Mouse (Mus musculus) MEL (cell line): ENCODE measurements around the gene Zfp217. TPM values are rescaled to one million over a fixed set of nuclear protein-coding genes. Genes with fewer than 3 reads are reported as not detected.
A peak's percentile ranks its signal among the peaks of the same experiment; 100 is the strongest.

Experiments
- DNase-seq: peaks from one replicate; pipeline ENCODE4 v3.0.0; 2011; ENCODE audit warnings: low read depth, low spot score
- H3K27ac ChIP-seq: 2 replicates; pipeline ENCODE4 v1.5.1; 2012; ENCODE audit warnings: low read depth, mild to moderate bottlenecking, control low read depth, low read length, moderate library complexity; ENCODE audit not compliant: control insufficient read depth
- H3K27me3 ChIP-seq, 2 experiments: fragments of 150-350 bp in 1 of 2; sonication (generic) in 1 of 2; 2 replicates each; pipeline ENCODE4 v1.6.1; 2012; ENCODE audit warnings: low read length in 2 of 2, mild to moderate bottlenecking in 2 of 2, improper control_type of control experiment in 1 of 2, moderate library complexity in 1 of 2; ENCODE audit not compliant: insufficient read depth in 2 of 2, control insufficient read depth in 1 of 2
- H3K36me3 ChIP-seq, 2 experiments: 2 replicates each; pipeline ENCODE4 v1.6.1; 2012 to 2014; ENCODE audit warnings: low read length in 2 of 2, improper control_type of control experiment in 1 of 2, inconsistent platforms in 1 of 2, mild to moderate bottlenecking in 1 of 2; ENCODE audit not compliant: insufficient read depth in 2 of 2, control insufficient read depth in 1 of 2
- H3K4me1 ChIP-seq, 2 experiments: fragments of 150-350 bp in 1 of 2; sonication (generic) in 1 of 2; 2 replicates each; pipeline ENCODE4 v1.6.1; 2012; ENCODE audit warnings: low read length in 2 of 2, improper control_type of control experiment in 1 of 2, mild to moderate bottlenecking in 1 of 2; ENCODE audit not compliant: insufficient read depth in 2 of 2, control insufficient read depth in 1 of 2
- H3K4me3 ChIP-seq, 2 experiments: fragments of 150-350 bp in 1 of 2; sonication (generic) in 1 of 2; 2 replicates each; pipeline ENCODE4 v1.5.1; 2012; ENCODE audit warnings: low read depth in 2 of 2, low read length in 2 of 2, mild to moderate bottlenecking in 2 of 2, moderate library complexity in 2 of 2, control low read depth in 1 of 2, improper control_type of control experiment in 1 of 2; ENCODE audit not compliant: control insufficient read depth in 1 of 2, insufficient read depth in 1 of 2
- H3K79me2 ChIP-seq: 2 replicates; pipeline ENCODE4 v1.6.1; 2012; ENCODE audit warnings: mild to moderate bottlenecking, low read length, moderate library complexity; ENCODE audit not compliant: control insufficient read depth, poor library complexity, insufficient read depth
- H3K9ac ChIP-seq: 2 replicates; pipeline ENCODE4 v1.6.1; 2012; ENCODE audit warnings: low read depth, mild to moderate bottlenecking, control low read depth, low read length, moderate library complexity; ENCODE audit not compliant: control insufficient read depth, poor library complexity, severe bottlenecking
- H3K9me3 ChIP-seq: fragments of 150-350 bp; sonication (generic); replicated peaks from 2 replicates; pipeline ENCODE4 v1.6.1; 2012; ENCODE audit warnings: mild to moderate bottlenecking, low read length, improper control_type of control experiment, moderate library complexity; ENCODE audit not compliant: insufficient read depth
- BHLHE40 ChIP-seq: IDR thresholded peaks from 2 replicates; pipeline ENCODE4 v1.6.1; 2012; ENCODE audit warnings: low read depth, mild to moderate bottlenecking, inconsistent platforms, low read length, improper control_type of control experiment, borderline replicate concordance
- CHD1 ChIP-seq: IDR thresholded peaks from 2 replicates; pipeline ENCODE4 v1.6.1; 2012; ENCODE audit warnings: low read depth, mild to moderate bottlenecking, inconsistent platforms, low read length, improper control_type of control experiment
- CHD2 ChIP-seq: IDR thresholded peaks from 2 replicates; pipeline ENCODE4 v1.6.1; 2011; ENCODE audit warnings: low read length, improper control_type of control experiment
- CTCF ChIP-seq, 3 experiments: IDR thresholded peaks in 2 of 3; conservative IDR thresholded peaks in 1 of 3; 2 replicates each; pipeline ENCODE4 v1.5.1; 2011 to 2012; ENCODE audit warnings: low read length in 3 of 3, low read depth in 2 of 3, mild to moderate bottlenecking in 2 of 3, improper control_type of control experiment in 1 of 3, inconsistent platforms in 1 of 3, mixed read lengths in 1 of 3, moderate library complexity in 1 of 3; ENCODE audit not compliant: control insufficient read depth in 1 of 3, insufficient read depth in 1 of 3, poor library complexity in 1 of 3, severe bottlenecking in 1 of 3
- ELF1 ChIP-seq: IDR thresholded peaks from 2 replicates; pipeline ENCODE4 v1.6.1; 2014; ENCODE audit warnings: low read depth, mild to moderate bottlenecking, inconsistent platforms, low read length, improper control_type of control experiment, moderate library complexity
- GABPA ChIP-seq: IDR thresholded peaks from 2 replicates; pipeline ENCODE4 v1.6.1; 2012; ENCODE audit warnings: low read depth, mild to moderate bottlenecking, inconsistent platforms, low read length, improper control_type of control experiment, moderate library complexity
- HCFC1 ChIP-seq: IDR thresholded peaks from 2 replicates; pipeline ENCODE4 v1.6.1; 2012; ENCODE audit warnings: low read depth, mild to moderate bottlenecking, inconsistent platforms, low read length, improper control_type of control experiment, moderate library complexity
- JUND ChIP-seq: IDR thresholded peaks from 2 replicates; pipeline ENCODE4 v1.6.1; 2011; ENCODE audit warnings: low read depth, mild to moderate bottlenecking, improper control_type of control experiment, low read length
- MAFK ChIP-seq: IDR thresholded peaks from 2 replicates; pipeline ENCODE4 v1.6.1; 2011; ENCODE audit warnings: low read depth, mild to moderate bottlenecking, low read length, improper control_type of control experiment, borderline replicate concordance
- MAZ ChIP-seq: IDR thresholded peaks from 2 replicates; pipeline ENCODE4 v1.6.1; 2012; ENCODE audit warnings: low read depth, mild to moderate bottlenecking, inconsistent platforms, low read length, improper control_type of control experiment
- MXI1 ChIP-seq: IDR thresholded peaks from 2 replicates; pipeline ENCODE4 v1.6.1; 2011; ENCODE audit warnings: mild to moderate bottlenecking, low read depth, low read length, improper control_type of control experiment
- MYB ChIP-seq: IDR thresholded peaks from 2 replicates; pipeline ENCODE4 v1.6.1; 2011; ENCODE audit warnings: mild to moderate bottlenecking, low read depth, low read length, improper control_type of control experiment
- MYC ChIP-seq: IDR thresholded peaks from 2 replicates; pipeline ENCODE4 v1.6.1; 2011; ENCODE audit warnings: low read depth, mild to moderate bottlenecking, low read length, improper control_type of control experiment, moderate library complexity
- NELFE ChIP-seq: IDR thresholded peaks from 2 replicates; pipeline ENCODE4 v1.6.1; 2011; ENCODE audit warnings: low read depth, low read length, improper control_type of control experiment
- NRF1 ChIP-seq: IDR thresholded peaks from 2 replicates; pipeline ENCODE4 v1.6.1; 2014; ENCODE audit warnings: low read depth, mild to moderate bottlenecking, inconsistent platforms, low read length, improper control_type of control experiment, moderate library complexity; ENCODE audit not compliant: poor library complexity, insufficient read depth, severe bottlenecking
- POLR2AphosphoS5 ChIP-seq: IDR thresholded peaks from 2 replicates; pipeline ENCODE4 v1.6.1; 2012; ENCODE audit warnings: low read depth, borderline replicate concordance, mild to moderate bottlenecking, inconsistent platforms, low read length, moderate library complexity, mixed read lengths
- RCOR1 ChIP-seq: IDR thresholded peaks from 2 replicates; pipeline ENCODE4 v1.6.1; 2012; ENCODE audit warnings: low read depth, mild to moderate bottlenecking, inconsistent platforms, low read length, improper control_type of control experiment
- SIN3A ChIP-seq: IDR thresholded peaks from 2 replicates; pipeline ENCODE4 v1.6.1; 2012; ENCODE audit warnings: low read length, improper control_type of control experiment, inconsistent platforms
- SMC3 ChIP-seq: IDR thresholded peaks from 2 replicates; pipeline ENCODE4 v1.6.1; 2011; ENCODE audit warnings: low read depth, low read length, improper control_type of control experiment
- TAL1 ChIP-seq: IDR thresholded peaks from 2 replicates; pipeline ENCODE4 v1.6.1; 2012; ENCODE audit warnings: mild to moderate bottlenecking, inconsistent platforms, low read length, moderate library complexity, mixed read lengths
- TCF12 ChIP-seq: IDR thresholded peaks from 2 replicates; pipeline ENCODE4 v1.6.1; 2014; ENCODE audit warnings: low read depth, mild to moderate bottlenecking, inconsistent platforms, low read length, improper control_type of control experiment, moderate library complexity
- UBTF ChIP-seq: IDR thresholded peaks from 2 replicates; pipeline ENCODE4 v1.6.1; 2012; ENCODE audit warnings: low read depth, mild to moderate bottlenecking, inconsistent platforms, low read length, improper control_type of control experiment, moderate library complexity, borderline replicate concordance; ENCODE audit not compliant: insufficient read depth
- USF1 ChIP-seq: IDR thresholded peaks from 2 replicates; pipeline ENCODE4 v1.6.1; 2014; ENCODE audit warnings: low read depth, mild to moderate bottlenecking, inconsistent platforms, low read length, improper control_type of control experiment, moderate library complexity
- USF2 ChIP-seq, 2 experiments: IDR thresholded peaks; 2 replicates each; pipeline ENCODE4 v1.6.1; 2011 to 2012; ENCODE audit warnings: improper control_type of control experiment in 2 of 2, low read length in 2 of 2, borderline replicate concordance in 1 of 2, inconsistent platforms in 1 of 2, low read depth in 1 of 2, mild to moderate bottlenecking in 1 of 2; ENCODE audit not compliant: insufficient read depth in 1 of 2
- ZKSCAN1 ChIP-seq: IDR thresholded peaks from 2 replicates; pipeline ENCODE4 v1.6.1; 2012; ENCODE audit warnings: low read depth, mild to moderate bottlenecking, inconsistent platforms, low read length, improper control_type of control experiment, moderate library complexity
- ZMIZ1 ChIP-seq: IDR thresholded peaks from 2 replicates; pipeline ENCODE4 v1.6.1; 2012; ENCODE audit warnings: low read depth, mild to moderate bottlenecking, inconsistent platforms, low read length, improper control_type of control experiment, moderate library complexity
- ZNF384 ChIP-seq: IDR thresholded peaks from 2 replicates; pipeline ENCODE4 v1.6.1; 2012; ENCODE audit warnings: low read depth, mild to moderate bottlenecking, inconsistent platforms, low read length, improper control_type of control experiment
- polyA plus RNA-seq, 2 experiments: library from polyadenylated mRNA; stranded (reverse) in 1 of 2; unstranded in 1 of 2; fragments of >175 nt in 1 of 2; fragments of >200 nt in 1 of 2; gene quantifications; 2 replicates each; pipeline versions ENCODE4 v1.2.1 to v1.2.4; 2012; ENCODE audit warnings: low replicate concordance in 2 of 2, low read depth in 1 of 2; ENCODE audit not compliant: insufficient read length in 2 of 2, insufficient read depth in 1 of 2, missing spikeins in 1 of 2
- total RNA-seq: library from RNA; depleted of rRNA; stranded (reverse); fragments of 300-350 nt; gene quantifications from 2 replicates; pipeline ENCODE4 v1.2.3, GENCODE M21; 2012

Zfp217 gene
- total and polyA plus RNA-seq, 3 experiments: 21.7 to 34.9 (median 25.5) TPM

DNA sequence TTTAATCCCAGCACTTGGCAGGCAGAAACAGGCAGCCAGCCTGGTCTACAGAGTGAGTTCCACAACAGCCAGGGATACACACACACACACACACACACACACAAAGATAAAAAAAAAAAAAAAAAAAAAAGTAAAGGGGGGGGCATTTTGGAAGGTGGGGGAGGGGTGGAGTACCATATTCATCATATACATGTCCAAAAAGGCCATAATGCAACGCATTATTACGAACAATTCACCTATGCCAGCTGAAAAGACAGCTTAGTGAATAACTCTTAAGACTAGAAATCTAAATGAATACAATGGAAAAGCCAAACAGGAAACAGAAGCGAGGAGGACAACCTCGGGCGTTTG is 6.8 kb upstream of the Zfp217 start (continued):
- TF ChIP-seq UBTF (no peak), ZMIZ1 (no peak), MAZ (0 out of 2 replicates have a peak, but pooled peaks have one; percentile 38), NRF1 (no peak)

DNA sequence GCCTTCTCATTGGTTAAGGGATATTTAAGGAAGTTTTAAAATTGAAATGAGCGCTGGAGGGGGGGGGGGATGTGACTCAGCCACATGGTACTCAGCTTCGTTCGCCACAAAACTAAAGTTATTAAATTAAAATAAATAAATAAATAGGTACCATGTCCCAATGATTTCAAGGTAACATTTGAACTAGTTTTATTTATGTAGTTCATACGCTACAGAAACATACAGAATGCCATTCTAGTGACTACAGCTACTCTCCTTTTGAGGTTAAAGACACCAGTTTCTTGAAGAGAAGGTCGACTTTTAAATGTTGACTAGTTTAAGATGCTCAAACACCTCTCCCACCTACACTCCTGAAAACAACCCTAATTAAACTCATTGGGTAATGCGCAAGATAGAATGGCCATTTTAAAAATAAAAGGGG is 6.4 kb upstream of the Zfp217 start:
- Histone ChIP-seq H3K4me1 (peaks cover 5 to 24% of the 10 kb centered on the region in 2 experiments), H3K27ac (peak overlapping the region; percentile 92)
- no peak for DNase-seq

DNA sequence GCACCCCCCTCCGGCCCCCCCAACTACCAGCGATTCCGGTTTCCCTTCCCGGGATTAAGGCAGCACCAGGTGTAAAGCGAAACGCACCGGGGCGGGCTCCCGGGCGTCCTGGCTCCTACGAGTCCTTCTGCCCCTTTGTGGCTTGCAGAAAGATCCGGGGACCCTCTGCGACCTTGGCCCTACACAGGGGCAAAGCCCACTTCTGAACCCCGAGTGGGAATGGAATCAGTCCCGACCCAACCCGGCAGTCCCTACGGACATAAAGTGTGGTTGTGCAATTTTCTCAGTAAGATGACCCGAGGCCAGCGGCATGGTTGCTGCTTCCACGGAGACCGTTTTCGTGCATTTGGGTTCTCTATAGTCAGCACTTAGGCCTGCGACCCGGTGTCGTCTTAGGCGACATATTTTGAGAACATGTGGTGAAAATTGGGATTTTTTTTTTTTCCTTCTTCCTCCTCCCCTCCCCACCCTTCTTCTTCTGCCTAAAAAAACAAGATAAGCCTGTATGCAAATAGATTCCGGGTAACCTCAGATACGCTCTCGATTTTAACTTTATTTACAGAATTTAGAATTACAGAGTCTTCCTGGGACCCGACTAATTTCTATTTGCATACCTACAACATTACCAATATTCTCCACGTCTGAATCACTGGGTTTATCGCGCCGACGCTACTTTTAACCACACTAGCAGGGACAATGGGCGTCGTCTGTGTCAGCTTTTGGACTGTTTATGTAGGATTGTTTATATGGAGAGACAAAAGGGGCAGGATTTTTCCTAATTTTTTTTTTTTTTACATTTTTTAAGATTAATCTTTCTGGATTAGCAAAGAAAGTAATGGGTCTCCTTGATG is 5.7 kb upstream of the Zfp217 start:
- peak overlapping the region; percentile 92 for H3K27ac ChIP-seq
- peak; percentile 87 for DNase-seq
- H3K36me3 ChIP-seq: peaks cover 0 to 27% of the 10 kb centered on the region in 2 experiments; a peak in 2 of 4 replicates
- H3K4me1 ChIP-seq: peaks cover 5 to 18% of the 10 kb centered on the region in 2 experiments
- H3K9me3 ChIP-seq: no peaks in the 10 kb centered on the region
- H3K9ac ChIP-seq: peak overlapping the region; percentile 86
- peak overlapping the region; percentile 50 to 80 for H3K4me3 ChIP-seq
- H3K79me2 ChIP-seq: peaks cover 30% of the 10 kb centered on the region
- no peaks in the 10 kb centered on the region for H3K27me3 ChIP-seq
- TF ChIP-seq ZKSCAN1: no peak; the same call in 1 of the 2 replicates
- no peak for TF ChIP-seq CTCF (IDR thresholded peaks at IDR 0.05 in 2 of 3, conservative IDR thresholded peaks at IDR 0.05 in 1 of 3; ENCODE audit: control insufficient read depth in 1 of 3, insufficient read depth in 1 of 3, low read depth in 2 of 3, low read length in 3 of 3, poor library complexity in 1 of 3, severe bottlenecking in 1 of 3)
- TF ChIP-seq USF2 (IDR thresholded peaks at IDR 0.05; ENCODE audit: borderline replicate concordance in 1 of 2, insufficient read depth in 1 of 2, low read depth in 1 of 2, low read length in 2 of 2): no peak
- TF ChIP-seq SIN3A: peak; percentile 93
- 0 out of 2 replicates have a peak, but pooled peaks have one; percentile 21 for TF ChIP-seq USF1
- peak; percentile 57 for TF ChIP-seq NELFE
- TF ChIP-seq CHD2: no peak
- 0 out of 2 replicates have a peak, but pooled peaks have one; percentile 61 for TF ChIP-seq UBTF
- peak; percentile 54; the same call in 1 of the 2 replicates for TF ChIP-seq MYB
- TF ChIP-seq ELF1: peak; percentile 73; the same call in 1 of the 2 replicates
- TF ChIP-seq MXI1: peak; percentile 90
- no peak for TF ChIP-seq POLR2AphosphoS5
- peak; percentile 99 for TF ChIP-seq ZNF384
- peak; percentile 72 for TF ChIP-seq MAFK
- TF ChIP-seq ZMIZ1: 0 out of 2 replicates have a peak, but pooled peaks have one; percentile 21
- TF ChIP-seq GABPA: no peak
- TF ChIP-seq TCF12: peak; percentile 90
- TF ChIP-seq TAL1: peak; percentile 75
- TF ChIP-seq RCOR1: peak; percentile 88
- no peak for TF ChIP-seq JUND

More for the DNA sequence above, 6.4 kb upstream of the Zfp217 start:
- Histone ChIP-seq H3K9me3 (no peaks in the 10 kb centered on the region), H3K27me3 (no peaks in the 10 kb centered on the region), H3K36me3 (peaks cover 0 to 33% of the 10 kb centered on the region in 2 experiments; a peak in 2 of 4 replicates), H3K79me2 (peaks cover 23% of the 10 kb centered on the region), H3K4me3 (peak overlapping the region; percentile 63 to 64), H3K9ac (peak overlapping the region; percentile 86)
- TF ChIP-seq USF1 (0 out of 2 replicates have a peak, but pooled peaks have one; percentile 30), MYC (peak; percentile 87), SMC3 (no peak), HCFC1 (no peak; the same call in 1 of the 2 replicates), SIN3A (0 out of 2 replicates have a peak, but pooled peaks have one; percentile 16), BHLHE40 (no peak), CHD1 (peak; percentile 76)
